Mouse (Mus musculus) neural tube, embryonic 10.5 days (tissue): ENCODE results near the gene Ybx3.

Experiments used
- DNase-seq: peaks from one replicate; pipeline ENCODE4 v3.0.0-alpha.2; 2017; ENCODE audit warnings: low spot score; ENCODE audit errors: extremely low spot score

The Ybx3 gene

DNA sequence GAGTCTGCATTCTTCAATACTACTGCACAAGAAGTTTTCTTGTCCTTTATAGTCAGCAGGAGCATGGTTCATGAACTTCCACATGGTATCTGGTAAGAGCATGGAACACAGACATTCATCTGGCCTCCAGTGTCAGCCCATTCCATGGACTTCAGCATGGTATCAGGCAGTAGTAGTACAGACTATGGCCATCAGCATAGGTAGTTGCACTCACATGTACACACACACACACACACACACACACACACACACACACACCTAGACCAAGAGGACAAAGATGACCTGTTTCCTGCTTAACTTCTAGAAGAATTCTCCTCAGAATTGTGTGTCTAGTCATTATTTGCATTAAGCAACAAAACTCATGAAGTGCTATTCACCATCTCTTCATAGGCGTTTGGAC lies 49.5 kb downstream of the Ybx3 start:
- no peak for DNase-seq

DNA sequence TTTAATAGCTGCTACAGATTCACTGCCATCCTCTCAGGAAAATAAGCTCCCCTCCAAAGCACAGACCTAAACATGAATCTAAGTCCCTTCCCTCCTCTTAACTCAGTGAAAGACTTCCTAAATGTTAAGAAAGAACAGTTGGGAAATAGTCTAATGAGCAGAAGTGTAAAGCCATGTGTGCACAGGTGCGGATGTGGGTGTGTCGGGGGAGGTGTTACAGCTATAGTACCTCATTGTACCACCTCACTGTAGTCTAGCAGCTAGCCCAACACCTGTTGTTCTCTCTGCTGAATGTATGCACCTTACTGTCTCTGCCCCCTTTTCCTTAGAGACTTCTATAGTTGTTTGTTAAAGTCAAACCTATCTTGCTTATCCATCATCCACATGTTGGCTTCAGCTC lies 61.2 kb downstream of the Ybx3 start:
- DNase-seq = no peak

DNA sequence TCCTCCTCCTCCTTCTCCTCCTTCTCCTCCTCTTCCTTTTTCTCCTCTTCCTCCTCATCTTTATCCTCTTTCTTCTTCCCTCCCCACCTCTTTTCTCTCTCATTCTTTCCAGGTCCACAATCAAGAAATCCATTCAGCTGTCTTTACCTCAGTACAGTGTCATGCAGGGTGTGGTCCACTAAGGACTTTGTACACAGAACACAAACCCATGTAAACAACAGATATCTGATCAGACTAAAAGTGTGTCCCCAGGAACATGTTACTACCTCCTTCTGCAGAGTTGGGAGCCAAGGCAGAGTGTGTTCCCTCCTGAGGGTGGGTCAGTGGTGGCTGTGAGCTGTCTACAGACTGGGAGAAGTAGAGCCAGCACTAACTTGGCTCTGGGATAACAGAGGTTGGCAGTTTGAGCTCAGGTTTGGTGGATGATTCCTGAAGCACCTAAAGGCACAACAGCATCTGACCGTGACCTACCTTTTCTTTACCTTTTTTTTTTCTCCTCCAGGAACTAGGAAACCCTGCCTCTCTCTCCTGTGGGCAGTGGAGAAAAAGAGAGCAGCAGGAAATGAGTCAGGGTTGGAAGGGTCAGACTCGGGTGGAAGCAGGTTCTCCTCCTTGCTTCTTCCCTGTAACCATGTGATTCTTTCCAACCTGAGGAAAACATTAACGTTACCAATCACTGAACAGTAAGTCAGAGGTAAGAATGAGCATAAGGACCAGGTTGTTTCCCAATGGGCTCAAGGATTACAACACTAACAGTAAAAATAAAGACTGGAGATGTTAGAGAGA lies 66.2 kb downstream of the Ybx3 start:
- DNase-seq = no peak

DNA sequence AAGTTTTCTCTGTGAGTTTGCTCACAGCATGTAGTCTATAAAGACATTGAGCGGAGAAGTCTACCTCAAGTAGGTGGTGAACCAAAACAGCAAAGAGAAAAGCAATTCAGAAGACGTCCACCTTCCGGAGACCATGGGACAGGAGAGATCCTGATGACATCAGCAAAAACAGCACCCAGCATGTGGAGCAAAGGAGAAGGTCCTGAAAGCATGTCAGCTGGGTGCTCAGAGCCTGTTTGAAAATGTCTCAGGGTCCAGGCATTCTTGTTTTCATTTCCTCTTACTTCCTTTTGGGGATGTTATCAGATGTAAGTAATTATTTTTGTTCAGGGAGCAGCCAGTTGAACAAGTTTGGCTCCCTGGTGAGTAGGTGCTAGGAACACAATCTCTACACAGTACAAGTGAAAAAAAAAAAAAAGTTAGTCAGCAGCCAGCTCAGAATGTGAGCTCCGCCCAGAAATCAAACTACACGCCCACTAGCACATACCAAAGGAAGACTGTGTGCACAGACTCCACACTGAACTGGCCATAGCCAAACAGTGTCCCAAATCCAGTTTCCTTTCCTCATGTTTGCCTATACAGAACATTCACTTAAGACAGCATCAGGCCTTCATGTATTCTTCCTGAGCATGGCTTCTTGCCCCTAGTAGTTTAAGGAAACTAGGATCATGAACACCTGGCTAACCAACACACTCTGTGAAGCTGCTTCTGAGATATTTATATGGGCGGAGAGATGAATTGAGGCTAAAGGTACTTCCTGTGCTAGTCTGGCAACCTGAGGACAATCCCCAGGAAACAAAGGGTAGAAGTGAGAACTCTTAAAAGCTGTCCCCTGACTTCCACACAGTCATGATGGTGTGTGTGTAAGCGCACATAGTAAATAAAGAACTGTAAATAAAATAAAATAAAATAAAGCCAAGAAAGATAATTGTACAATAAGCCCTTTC lies 71.8 kb downstream of the Ybx3 start:
- no peak for DNase-seq
